Mouse (Mus musculus) layer of hippocampus, adult 18-20 months (tissue): ENCODE results near the gene Zdhhc20. TPM values are rescaled to one million over a fixed set of nuclear protein-coding genes. Genes with fewer than 3 reads are reported as not detected.
"Not testable (repeated sequence)": the region's sequence is repeated elsewhere in the genome, so short reads cannot be mapped to it uniquely, and the experiment has no call there.

Source experiments
- DNase-seq, 2 experiments: peaks; one replicate each; pipeline ENCODE4 v3.0.0; 2022; ENCODE audit warnings: low spot score in 2 of 2
- long read RNA-seq: library from polyadenylated mRNA; stranded (forward); transcript quantifications from one replicate; pipeline ENCODE4 v2.0.0, GENCODE M21; 2021
- total RNA-seq, 2 experiments: library from RNA; stranded (reverse); gene quantifications; 2 replicates each; pipeline ENCODE4 v1.2.3; 2021

Zdhhc20 gene
- 10 to 100 TPM; 45.1 to 48.4 TPM for total RNA-seq
- long read RNA-seq, full-length matches to known transcripts, result 18 of 46 reads
- long read RNA-seq, partial matches to known transcripts, result 4 of 46 reads
- long read RNA-seq, other reads (novel, unspliced or antisense), result 24 of 46 reads

GRCm38 (mm10) chr14:57890011-57890842 lies at the start of gene Zdhhc20:
Gene Zdhhc20 (minus strand): TSS chr14:57890276.
- peak; percentile 95 to 96 for DNase-seq

GRCm38 (mm10) chr14:57937297-57937696 lies 47.2 kb upstream of the Zdhhc20 start:
- DNase-seq, result no peak

- DNase-seq, result no peak
These were observed 44.6 kb upstream of the Zdhhc20 start for GRCm38 (mm10) chr14:57934666-57935065.

- DNase-seq, result no peak
These were observed 43.5 kb upstream of the Zdhhc20 start for GRCm38 (mm10) chr14:57933608-57934007.

DNA sequence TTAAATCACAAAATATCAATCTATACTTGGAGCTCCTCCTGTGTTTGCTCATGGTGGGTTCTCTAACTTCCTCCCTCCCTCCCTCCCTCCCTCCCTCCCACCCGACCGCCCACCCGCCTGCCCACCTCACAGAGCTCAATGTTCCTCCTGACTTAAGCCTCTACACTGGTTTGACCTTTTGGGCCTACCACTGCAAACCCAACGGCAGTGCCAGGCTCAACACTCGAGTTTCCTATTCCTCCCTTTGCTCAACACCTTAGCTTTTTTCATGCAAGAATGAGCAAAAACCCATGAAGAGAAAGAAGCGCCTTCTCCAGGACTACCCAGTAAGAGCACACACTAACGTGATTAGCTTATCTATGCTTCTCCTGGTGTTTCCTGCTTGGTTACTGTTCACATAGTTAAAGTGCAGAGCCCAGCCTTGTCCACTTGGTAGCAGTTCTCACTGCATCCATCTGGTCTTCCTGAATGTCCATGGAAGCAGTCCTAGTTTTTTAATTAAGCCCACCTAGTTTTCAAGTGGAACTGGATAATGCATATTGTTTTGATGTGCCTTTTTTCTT lies 42.9 kb upstream of the Zdhhc20 start:
- no peak for DNase-seq

GRCm38 (mm10) chr14:57921428-57922131 lies 31.5 kb upstream of the Zdhhc20 start:
- DNase-seq, result peak in 1 of 2 experiments; percentile 51

DNA sequence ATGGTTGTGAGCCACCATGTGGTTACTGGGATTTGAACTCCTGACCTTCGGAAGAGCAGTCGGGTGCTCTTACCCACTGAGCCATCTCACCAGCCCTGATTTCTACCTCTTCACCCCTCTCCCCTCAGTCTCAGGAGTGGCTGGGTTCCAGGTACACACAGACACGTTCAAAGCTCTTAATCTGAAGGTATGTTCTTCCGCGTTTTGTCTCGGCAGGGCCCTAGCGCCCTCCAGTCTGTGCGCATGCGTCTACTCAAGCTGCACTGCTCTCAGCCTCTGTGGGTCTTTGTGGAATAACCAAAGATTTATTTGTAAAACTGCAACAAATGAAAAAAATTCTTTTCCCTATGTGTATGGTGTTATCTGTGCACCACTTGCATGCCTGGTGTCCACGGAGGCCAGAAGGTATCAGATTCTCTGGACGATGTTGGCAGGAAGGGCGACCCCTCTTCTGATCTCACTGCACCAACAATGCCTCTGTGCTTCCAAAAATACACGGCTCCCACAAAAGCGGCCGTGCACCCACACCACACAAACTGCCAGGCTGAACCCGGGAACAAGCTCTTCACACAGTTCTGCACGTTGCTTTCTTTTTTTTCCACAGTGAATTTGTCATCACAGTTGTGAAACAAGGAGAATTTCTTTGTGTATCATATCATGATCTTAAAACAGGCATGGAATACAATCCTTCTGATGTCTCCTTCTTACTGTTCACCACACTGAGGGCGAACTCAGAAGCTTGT lies 30.7 kb upstream of the Zdhhc20 start:
- peak in 1 of 2 experiments; percentile 47 for DNase-seq

DNA sequence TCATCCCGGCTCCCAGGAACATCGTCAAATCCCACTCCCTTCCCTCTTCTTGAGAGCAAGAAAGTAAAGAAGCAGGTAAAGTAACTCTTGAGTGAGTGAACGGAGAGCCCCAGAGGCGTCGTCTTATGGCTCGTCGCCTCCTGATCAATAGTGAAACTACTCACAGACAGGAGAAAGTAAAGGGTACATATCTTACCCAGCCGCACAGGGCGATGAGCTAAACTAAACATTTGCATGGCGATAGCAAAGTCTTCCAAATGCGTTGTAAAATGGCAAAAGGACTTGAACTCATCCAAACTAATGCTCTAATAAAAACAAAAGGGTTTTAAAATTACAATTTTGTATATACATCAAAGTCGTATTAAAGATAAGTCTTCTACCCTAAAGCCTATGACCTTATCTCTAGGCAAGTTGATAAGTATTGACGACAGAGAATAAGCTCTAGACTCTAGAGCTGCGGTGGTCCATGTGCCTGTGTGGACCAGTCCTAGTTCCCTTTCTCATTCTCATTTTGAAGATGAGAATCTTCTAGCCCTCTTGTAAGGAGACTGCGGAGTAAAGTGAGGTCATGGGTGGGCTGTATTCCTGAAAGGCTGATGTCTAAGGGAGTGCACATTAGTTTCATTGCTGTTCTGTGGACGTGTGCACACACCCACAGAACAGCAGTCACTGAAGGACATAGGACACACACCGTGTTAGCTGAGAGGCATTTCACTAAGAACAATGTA lies 29.2 kb upstream of the Zdhhc20 start:
- no peak for DNase-seq

DNA sequence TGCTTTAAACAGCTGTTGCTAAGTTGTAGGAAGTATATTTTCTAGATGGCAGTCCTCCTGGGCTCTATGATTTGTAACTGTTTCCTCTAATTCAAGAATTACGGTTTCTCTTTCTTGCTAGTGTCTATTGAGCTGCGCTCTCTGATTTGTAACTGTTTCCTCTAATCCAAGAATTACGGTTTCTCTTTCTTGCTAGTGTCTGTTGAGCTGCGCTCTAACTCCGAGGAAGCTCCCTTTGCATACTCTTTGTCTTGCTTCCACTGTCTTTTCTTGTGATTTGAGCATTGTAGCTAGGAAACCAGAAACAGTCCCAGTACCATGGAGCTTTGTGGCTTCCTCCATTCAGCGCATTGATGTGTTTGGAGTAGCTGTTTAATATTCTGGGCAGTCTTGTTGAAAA lies 25.3 kb upstream of the Zdhhc20 start:
- DNase-seq, result no peak

DNA sequence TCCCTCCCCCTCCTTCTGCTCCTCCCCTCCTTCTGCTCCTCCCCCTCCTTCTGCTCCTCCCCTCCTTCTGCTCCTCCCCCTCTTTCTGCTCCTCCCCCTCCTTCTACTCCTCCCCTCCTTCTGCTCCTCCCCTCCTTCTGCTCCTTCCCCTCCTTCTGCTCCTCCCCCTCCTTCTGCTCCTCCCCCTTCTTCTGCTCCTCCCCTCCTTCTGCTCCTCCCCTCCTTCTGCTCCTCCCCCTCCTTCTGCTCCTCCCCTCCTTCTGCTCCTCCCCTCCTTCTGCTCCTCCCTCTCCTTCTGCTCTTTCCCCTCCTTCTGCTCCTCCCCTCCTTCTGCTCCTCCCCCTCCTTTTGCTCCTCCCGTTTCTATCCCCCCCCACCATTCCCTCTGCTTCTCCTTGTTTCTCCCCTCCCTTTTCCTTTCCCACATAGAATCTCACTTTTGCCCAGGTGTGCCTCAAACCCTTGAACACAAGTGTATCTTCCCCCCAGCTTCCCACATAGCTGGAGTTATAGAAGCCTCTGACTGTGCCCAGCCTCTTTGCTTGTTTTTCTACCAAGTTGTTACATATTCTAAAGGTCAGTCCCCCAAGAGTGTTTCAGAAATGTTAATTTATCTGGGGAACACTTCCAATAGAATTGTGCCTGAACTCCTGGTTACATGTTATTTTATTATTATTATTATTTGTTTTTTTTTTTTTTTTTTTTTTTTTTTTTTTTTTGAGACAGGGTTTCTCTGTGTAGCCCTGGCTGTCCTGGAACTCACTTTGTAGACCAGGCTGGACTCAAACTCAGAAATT lies 22.3 kb upstream of the Zdhhc20 start:
- DNase-seq, result not testable (repeated sequence)

- DNase-seq, result not testable (repeated sequence)
These were observed 21.7 kb upstream of the Zdhhc20 start for GRCm38 (mm10) chr14:57911787-57912186.

- no peak for DNase-seq
These were observed 21.2 kb upstream of the Zdhhc20 start for GRCm38 (mm10) chr14:57911316-57911715.

GRCm38 (mm10) chr14:57910501-57911068 lies 20.5 kb upstream of the Zdhhc20 start:
- DNase-seq, result peak; percentile 72 to 91

DNA sequence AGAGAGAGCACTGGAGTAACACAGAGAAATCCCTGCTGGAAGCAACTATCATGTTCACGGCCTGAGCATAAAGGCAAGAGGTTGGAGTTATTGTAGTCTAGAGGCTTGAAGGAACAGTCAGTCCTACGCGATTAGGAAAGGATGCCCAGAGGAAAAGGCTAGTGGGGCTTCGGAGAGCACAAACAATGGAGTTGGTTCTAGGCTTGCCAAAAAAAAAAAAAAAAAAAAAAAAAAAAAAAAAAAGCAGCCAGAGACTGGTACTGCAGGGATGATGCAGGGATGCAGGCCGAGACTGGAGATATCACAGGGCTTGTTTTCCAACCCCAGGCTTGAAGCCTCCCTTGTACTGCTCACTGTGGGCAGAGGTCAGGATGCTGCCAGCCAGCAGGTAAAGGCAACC lies 19.2 kb upstream of the Zdhhc20 start:
- no peak for DNase-seq

GRCm38 (mm10) chr14:57908431-57908830 lies 18.4 kb upstream of the Zdhhc20 start:
- DNase-seq, result no peak

DNA sequence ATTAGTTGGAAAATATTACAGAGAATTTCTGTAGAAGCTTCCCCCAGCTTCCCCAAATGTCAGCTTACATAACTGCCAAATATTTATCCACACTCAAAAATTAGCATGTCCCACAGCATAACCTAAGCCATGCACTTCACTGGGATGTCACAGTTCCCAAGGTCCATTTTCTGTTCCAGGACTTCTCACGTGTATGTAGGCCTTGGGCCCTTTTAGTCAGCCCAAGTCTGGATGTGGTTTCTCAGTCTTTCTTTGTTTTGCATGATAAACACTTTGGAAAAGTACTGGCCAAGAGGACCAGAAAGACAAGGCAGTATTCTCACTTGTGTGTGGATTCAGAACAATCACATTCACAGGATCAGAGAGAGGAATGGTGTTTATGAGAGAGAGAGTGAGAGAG lies 11.9 kb upstream of the Zdhhc20 start:
- DNase-seq, result peak in 1 of 2 experiments; percentile 26

GRCm38 (mm10) chr14:57896882-57897281 lies 6.8 kb upstream of the Zdhhc20 start:
- DNase-seq, result no peak

GRCm38 (mm10) chr14:57896088-57896871 lies 6.2 kb upstream of the Zdhhc20 start:
- not testable (repeated sequence) for DNase-seq
